Mouse (Mus musculus) c-Kit-negative CD71-positive TER-119-positive erythroid progenitor cells, embryonic 14.5 days (primary cell): ENCODE results near the gene Mylk.

ENCODE experiments used
- DNase-seq: peaks from one replicate; pipeline ENCODE4 v3.0.0-alpha.2; 2013; ENCODE audit warnings: low read depth, low spot score

Gene Mylk

GRCm38 (mm10) chr16:35023138-35023735 is 278.2 kb downstream of the Mylk start:
- DNase-seq: no peak

- DNase-seq: no peak
These were observed 279.3 kb downstream of the Mylk start for GRCm38 (mm10) chr16:35024300-35024699.

- DNase-seq: no peak
These were observed 280.3 kb downstream of the Mylk start for GRCm38 (mm10) chr16:35025347-35025746.

DNA sequence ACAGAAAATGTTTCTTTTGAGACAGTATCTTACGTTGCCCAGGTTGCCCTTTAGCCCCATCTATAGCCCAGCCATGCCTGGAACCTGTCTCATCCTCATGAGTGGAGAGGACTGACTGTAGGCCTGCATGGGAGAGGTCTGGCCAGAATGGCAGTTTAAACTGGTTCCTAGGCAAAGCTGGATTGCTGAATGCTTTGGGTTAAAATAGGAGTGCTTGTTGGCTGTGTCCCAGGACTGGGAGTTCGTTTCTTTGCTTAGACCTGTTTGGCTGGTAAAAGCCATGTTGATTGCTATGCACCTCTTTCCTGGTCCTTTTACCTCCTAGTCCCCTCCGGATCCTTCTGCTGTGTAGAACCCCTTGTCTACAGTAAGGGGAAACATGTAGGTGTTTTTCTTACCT is 288.2 kb downstream of the Mylk start:
- DNase-seq: no peak

- no peak for DNase-seq
These were observed 289.0 kb downstream of the Mylk start for GRCm38 (mm10) chr16:35033809-35034577.

DNA sequence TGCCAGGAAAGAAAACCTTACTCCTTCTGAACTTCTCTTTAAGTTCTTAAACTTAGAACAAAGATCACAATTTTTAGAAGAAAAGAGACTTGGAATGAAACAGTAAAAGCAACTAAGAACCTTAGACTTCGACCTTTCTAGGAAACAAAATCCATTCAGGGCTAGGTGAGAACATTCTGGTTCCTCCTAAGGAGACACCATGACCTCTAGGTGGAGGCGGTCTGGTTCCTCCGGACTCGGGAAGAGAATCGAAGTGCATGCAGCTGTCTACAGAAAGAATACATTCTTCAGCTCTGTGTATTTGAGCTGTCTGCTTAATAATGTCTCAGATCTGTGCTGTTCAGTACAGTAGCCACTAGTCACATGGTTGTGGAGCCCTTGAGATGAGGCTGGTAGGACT is 290.0 kb downstream of the Mylk start:
- DNase-seq: no peak

DNA sequence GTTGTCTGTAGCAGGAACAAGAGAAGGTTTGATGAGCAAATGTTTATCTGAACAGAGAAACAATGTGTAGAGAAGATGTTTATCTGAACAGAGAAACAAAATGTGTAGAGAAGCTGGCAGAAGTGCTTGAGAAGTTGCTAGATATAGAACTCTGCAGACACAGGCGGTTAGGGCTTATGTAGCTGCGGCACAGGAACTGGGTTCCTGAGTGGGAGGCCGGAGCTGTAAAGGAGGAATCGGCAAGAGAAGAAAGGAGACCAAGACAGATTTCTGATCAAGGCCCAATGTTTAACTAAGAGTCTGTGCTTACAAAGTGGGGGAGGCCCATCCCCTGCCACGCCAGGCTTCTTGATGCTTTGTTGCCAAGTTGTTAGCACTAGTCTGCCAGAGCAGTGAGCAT is 291.7 kb downstream of the Mylk start:
- no peak for DNase-seq

GRCm38 (mm10) chr16:35038343-35039057 is 293.5 kb downstream of the Mylk start:
- no peak for DNase-seq

GRCm38 (mm10) chr16:35040154-35040553 is 295.1 kb downstream of the Mylk start:
- DNase-seq: no peak

DNA sequence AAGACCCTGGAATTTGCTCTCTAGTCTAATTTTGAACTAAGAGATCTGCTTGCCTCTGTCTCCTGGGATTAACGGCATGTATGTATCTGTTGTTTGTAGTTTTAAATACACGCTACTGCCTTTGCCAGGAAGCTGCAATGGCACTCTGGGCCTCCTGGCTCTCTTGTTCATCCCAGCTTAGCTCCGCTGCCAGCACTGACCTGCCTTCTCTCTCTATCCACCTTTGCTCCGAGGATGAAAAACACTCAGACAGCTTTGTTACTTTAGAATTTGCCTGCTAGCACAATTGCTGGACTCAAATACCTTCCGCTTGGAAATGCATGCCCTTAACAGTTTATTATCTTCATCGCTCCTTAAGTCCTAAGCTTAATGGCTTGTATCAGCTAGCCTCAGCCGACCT is 296.0 kb downstream of the Mylk start:
- DNase-seq: no peak

GRCm38 (mm10) chr16:35046081-35046775 is 301.2 kb downstream of the Mylk start:
- DNase-seq: no peak

DNA sequence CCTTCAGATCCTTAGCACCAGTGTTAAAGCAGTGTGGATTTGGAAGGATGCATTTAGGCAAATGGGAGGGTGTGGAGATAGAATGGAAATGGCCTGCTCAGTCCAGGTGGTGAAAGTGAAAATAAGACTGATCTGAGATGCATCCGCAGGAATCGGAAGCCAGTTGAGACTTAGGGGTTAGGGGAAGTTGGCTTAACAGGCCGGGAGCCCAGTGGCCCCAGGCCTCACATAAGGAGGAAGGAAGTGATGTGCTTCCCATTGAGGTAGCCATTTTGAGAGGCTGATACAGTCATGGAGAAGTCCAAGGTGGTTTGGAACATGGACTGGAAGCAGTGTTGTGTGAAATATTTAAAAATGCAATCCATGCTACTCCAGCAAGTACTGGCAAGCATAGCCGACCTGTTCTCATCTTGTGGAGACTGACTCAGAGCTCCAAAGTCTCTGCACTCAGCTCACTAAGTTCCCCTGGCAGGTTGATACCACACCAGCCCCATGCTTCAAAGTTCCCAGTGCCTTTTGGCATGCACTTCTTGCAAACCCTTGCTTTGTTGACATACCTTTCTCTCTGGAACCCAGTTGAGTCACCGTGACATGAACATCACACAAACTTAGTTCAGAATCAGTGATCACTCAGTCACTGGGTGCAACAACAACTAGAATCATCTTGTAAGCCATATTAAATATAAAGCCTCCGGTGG is 302.4 kb downstream of the Mylk start:
- no peak for DNase-seq

DNA sequence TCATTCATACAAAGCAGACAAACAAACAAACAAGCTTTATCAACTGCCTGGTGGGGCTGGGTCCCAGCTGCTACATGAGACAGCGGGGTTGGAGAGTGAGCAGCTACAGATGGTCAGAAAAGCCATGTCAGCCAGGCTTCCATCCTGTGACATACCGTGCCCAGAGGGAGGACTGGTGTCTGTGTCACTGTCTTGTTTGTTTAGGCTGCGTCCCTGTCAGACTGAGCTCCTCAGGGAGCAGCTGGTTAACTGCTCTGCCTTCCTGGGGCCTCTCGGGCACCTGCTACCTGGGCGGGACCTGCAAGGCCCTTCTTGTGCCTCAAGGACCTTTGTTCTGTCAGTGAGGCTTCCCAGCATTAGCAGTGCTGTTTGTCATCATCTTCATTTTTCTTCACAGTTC is 306.1 kb downstream of the Mylk start:
- no peak for DNase-seq
